Mouse (Mus musculus) liver, adult 2 months (tissue): ENCODE measurements at regions not wholly inside any gene's neighbourhood (a gene's known extent, or its start where the extent isn't known, plus 50 kb on each side); places are given as distances from the start of the nearest gene placed in this dataset.

Experiments
- CTCF ChIP-seq: fragments of 200-500 bp; IDR thresholded peaks from 2 replicates; pipeline ENCODE4 v1.5.1; 2011; ENCODE audit warnings: low read depth, low read length, control low read depth
- POLR2A ChIP-seq: fragments of 200-500 bp; IDR thresholded peaks from 2 replicates; pipeline ENCODE4 v1.6.1; 2011; ENCODE audit warnings: low read length, control low read depth; ENCODE audit not compliant: insufficient read depth; ENCODE audit errors: extremely low read depth

DNA sequence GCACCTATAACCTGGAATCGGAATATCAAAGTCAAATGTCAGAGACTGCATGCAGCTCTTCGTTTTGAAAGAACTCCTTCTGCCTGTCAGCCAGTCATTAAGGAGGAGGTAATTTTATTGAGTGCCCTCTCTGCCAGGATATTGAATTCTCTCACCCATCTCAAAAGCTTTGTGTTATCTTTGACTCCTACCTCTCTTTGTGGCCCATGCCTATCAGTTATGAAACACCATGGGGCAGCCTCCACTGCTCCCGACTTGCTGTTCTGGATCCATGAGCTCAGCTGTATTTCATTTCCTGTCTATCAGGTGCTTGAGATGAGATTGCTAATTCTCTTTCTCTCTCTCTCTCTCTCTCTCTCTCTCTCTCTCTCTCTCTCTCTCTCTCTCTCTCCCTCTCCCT, 955.7 kb upstream of the Tenm2 start:
- TF ChIP-seq CTCF (no peak), POLR2A (no peak)
